Mouse (Mus musculus): Measurements from ENCODE around the gene Parp4.

GRCm38 (mm10) chr14:56626202-56626601 lies 50.8 kb downstream of the Parp4 start:
- no peak for TF ChIP-seq CTCF (IDR thresholded peaks at IDR 0.05; ENCODE audit: control insufficient read depth, insufficient read depth, low read length)
- no peak for TF ChIP-seq POLR2A (IDR thresholded peaks at IDR 0.05; ENCODE audit: borderline replicate concordance, control insufficient read depth, low read depth, low read length)
